Comparison of ENCODE assay signal across 15 mouse cellular contexts in the genomic region with DNA sequence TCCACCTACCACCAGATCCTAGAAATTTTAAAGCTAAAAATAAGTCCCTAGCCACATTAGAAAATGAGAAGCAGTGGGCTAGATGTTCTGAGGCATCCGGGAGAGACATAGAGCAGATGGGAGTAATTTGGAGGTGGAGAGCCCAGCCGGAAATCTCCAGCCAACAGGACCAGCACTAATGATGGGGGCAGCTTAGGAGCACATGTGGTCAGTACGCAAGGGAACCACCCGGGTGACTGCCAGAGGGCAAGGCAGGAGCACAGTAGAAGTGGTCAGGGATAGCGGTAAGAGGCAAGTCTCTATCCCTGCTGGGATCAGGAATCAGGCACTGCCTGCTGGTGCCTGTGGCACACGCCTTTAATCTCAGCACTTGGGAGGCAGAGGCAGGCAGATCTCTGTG.
"Had no signal": no experiment of that assay in that cellular context is flagged by ENCODE, and none has a peak within 500 bp of the region (broad histone marks: within the 10 kb centered on the region; RNA-seq: fewer than 3 reads in every experiment).

No protein-coding gene starts in this region.

- H3K4me2 ChIP-seq: neural tube, embryonic 13.5 days; neural tube, embryonic 15.5 days; stomach, embryonic 15.5 days had no signal

- H3K36me3 ChIP-seq: neural tube, embryonic 13.5 days; stomach, embryonic 15.5 days had no signal

- H3K4me1 ChIP-seq: neural tube, embryonic 13.5 days; neural tube, embryonic 15.5 days; stomach, embryonic 15.5 days had no signal

- H3K27ac ChIP-seq: neural tube, embryonic 13.5 days; neural tube, embryonic 15.5 days; stomach, embryonic 15.5 days; stomach, postnatal 0 days had no signal

- H3K4me3 ChIP-seq: neural tube, embryonic 13.5 days; neural tube, embryonic 15.5 days; stomach, embryonic 15.5 days had no signal

- DNase-seq: retina, postnatal 1 day; right cerebral cortex, adult 18-20 months; right cerebral cortex, postnatal 14 days; right cerebral cortex, postnatal 4 days; spleen, adult 18-20 months; thymus, adult 18-20 months; thymus, adult 2 months; thymus, postnatal 14 days; thymus, postnatal 25 days; thymus, postnatal 36 days; thymus, postnatal 4 days had no signal

- H3K9ac ChIP-seq: neural tube, embryonic 13.5 days; neural tube, embryonic 15.5 days; stomach, embryonic 15.5 days had no signal

- H3K27me3 ChIP-seq: neural tube, embryonic 13.5 days; neural tube, embryonic 15.5 days; stomach, embryonic 15.5 days had no signal

- H3K9me3 ChIP-seq: neural tube, embryonic 13.5 days; neural tube, embryonic 15.5 days; stomach, embryonic 15.5 days had no signal
